8 mouse cellular contexts compared by ENCODE assay signal in genomic region chr11:95000548-95000947, GRCm38 (mm10). TPM values are rescaled to one million over a fixed set of nuclear protein-coding genes. Genes with fewer than 3 reads are reported as not detected.
DNase-seq lines count a peak whose midpoint lies in the region; ATAC-seq and TF ChIP-seq lines count a peak whose summit lies in the region.

No protein-coding gene starts in this region.

- peaks cover 52% of the 10 kb centered on the region for H3K4me1 ChIP-seq in forebrain, embryonic 15.5 days
- no peaks in the 10 kb centered on the region; the same call in 1 of the 2 replicates for H3K4me1 ChIP-seq in kidney, adult 2 months (ENCODE audit: control insufficient read depth, insufficient read depth, low read length)
- H3K4me1 ChIP-seq in lung, embryonic 15.5 days, result peaks cover 24% of the 10 kb centered on the region

- peak; percentile 72 for DNase-seq in CD4-positive, CD25-positive, alpha-beta regulatory T cell, adult 2 months (ENCODE audit: low read depth, low spot score)
- peak; percentile 82 for DNase-seq in kidney, adult 2 months
- peak; percentile 48 to 73 for DNase-seq in spleen, postnatal 4 days (ENCODE audit: low spot score in 2 of 2)
- DNase-seq in right cerebral cortex, postnatal 36 days (ENCODE audit: low spot score in 2 of 2), result no peak
- no peak for DNase-seq in layer of hippocampus, adult 8-10 months (ENCODE audit: low spot score in 2 of 2)

- 41% methylated on average over 4 of the region's 4 CpGs for WGBS in forebrain, embryonic 15.5 days
- 31% methylated on average over 4 of the region's 4 CpGs for WGBS in kidney, adult 2 months
- 18% methylated on average over 4 of the region's 4 CpGs for WGBS in lung, embryonic 15.5 days

- no peak overlapping the region for H3K4me3 ChIP-seq in forebrain, embryonic 15.5 days
- no peak overlapping the region for H3K4me3 ChIP-seq in kidney, adult 2 months (ENCODE audit: insufficient read depth, low read depth, low read length)
- H3K4me3 ChIP-seq in lung, embryonic 15.5 days, result 0 out of 2 replicates have a peak overlapping the region, but pooled peaks have one; percentile 3

- H3K9me3 ChIP-seq in forebrain, embryonic 15.5 days, result no peaks in the 10 kb centered on the region
- no peaks in the 10 kb centered on the region for H3K9me3 ChIP-seq in lung, embryonic 15.5 days

- H3K27me3 ChIP-seq in forebrain, embryonic 15.5 days, result no peaks in the 10 kb centered on the region
- no peaks in the 10 kb centered on the region for H3K27me3 ChIP-seq in kidney, adult 2 months (replicated peaks; ENCODE audit: control insufficient read depth, insufficient read depth, low read length)
- no peaks in the 10 kb centered on the region for H3K27me3 ChIP-seq in lung, embryonic 15.5 days

- peak overlapping the region; percentile 12; the same call in 1 of the 2 replicates for H3K9ac ChIP-seq in forebrain, embryonic 15.5 days (replicated peaks)
- no peak overlapping the region for H3K9ac ChIP-seq in lung, embryonic 15.5 days

- peaks cover 73% of the 10 kb centered on the region for H3K36me3 ChIP-seq in forebrain, embryonic 15.5 days
- no peaks in the 10 kb centered on the region for H3K36me3 ChIP-seq in kidney, adult 2 months (ENCODE audit: control insufficient read depth, insufficient read depth, low read length)
- H3K36me3 ChIP-seq in lung, embryonic 15.5 days, result peaks cover 74% of the 10 kb centered on the region

- no peak for TF ChIP-seq CTCF in kidney, adult 2 months (conservative IDR thresholded peaks at IDR 0.05; ENCODE audit: insufficient read depth, insufficient read length, low read depth, low read length)

- H3K27ac ChIP-seq in forebrain, embryonic 15.5 days (replicated peaks), result peak overlapping the region; percentile 36
- peak overlapping the region; percentile 61 for H3K27ac ChIP-seq in kidney, adult 2 months (ENCODE audit: insufficient read depth, low read depth, low read length)
- peak overlapping the region; percentile 81 for H3K27ac ChIP-seq in lung, embryonic 15.5 days

- TF ChIP-seq POLR2A in kidney, adult 2 months (IDR thresholded peaks at IDR 0.05; ENCODE audit: low read depth, low read length), result no peak

- no peak overlapping the region for H3K4me2 ChIP-seq in forebrain, embryonic 15.5 days (replicated peaks)
- peak overlapping the region; percentile 29 for H3K4me2 ChIP-seq in lung, embryonic 15.5 days

- peak; percentile 64 for ATAC-seq in activated CD4-positive, CD25-positive, alpha-beta regulatory T cell, adult 4 months
- ATAC-seq in forebrain, embryonic 15.5 days (replicated peaks), result 0 out of 2 replicates have a peak, but pooled peaks have one; percentile 0
- peak; percentile 10; the same call in 1 of the 2 replicates for ATAC-seq in lung, embryonic 15.5 days (ENCODE audit: borderline replicate concordance, extremely low read depth, low FRiP score, low TSS enrichment)

RNA-seq across cellular contexts. Expression of gene Samd14, which starts 9.1 kb away (rescaled TPM):
- polyA plus RNA-seq in activated CD4-positive, CD25-positive, alpha-beta regulatory T cell, adult 4 months (2017; shearing (Covaris generic)), result under 1 TPM in 1 of 2 experiments, not detected in 1; 0.32 TPM
- polyA plus RNA-seq in forebrain, embryonic 15.5 days (2015; fragmentation: Nextera tagmentation; extraction: Ambion mirVana), result 120 and 123 TPM in 2 replicates
- polyA plus RNA-seq in kidney, adult 2 months (2012; rRNA removed), result 3.2 and 3.7 TPM in 2 replicates
- 17.1 and 17.4 TPM in 2 replicates for polyA plus RNA-seq in lung, embryonic 15.5 days (2015; fragmentation: Nextera tagmentation; extraction: Ambion mirVana)
- total RNA-seq in layer of hippocampus, adult 8-10 months (2022), result 10 to 100 TPM; 33.9 to 40.0 (median 36.4) TPM

RNA-seq across cellular contexts. Expression of gene Ppp1r9b, which starts 9.7 kb away (rescaled TPM):
- polyA plus RNA-seq in activated CD4-positive, CD25-positive, alpha-beta regulatory T cell, adult 4 months (2017; shearing (Covaris generic)), result 10 to 100 TPM; 23.1 to 24.0 TPM
- 23.0 and 23.9 TPM in 2 replicates for polyA plus RNA-seq in forebrain, embryonic 15.5 days (2015; fragmentation: Nextera tagmentation; extraction: Ambion mirVana)
- polyA plus RNA-seq in kidney, adult 2 months (2012; rRNA removed), result 24.1 and 29.9 TPM in 2 replicates
- polyA plus RNA-seq in lung, embryonic 15.5 days (2015; fragmentation: Nextera tagmentation; extraction: Ambion mirVana), result 8.8 and 9.3 TPM in 2 replicates
- total RNA-seq in layer of hippocampus, adult 8-10 months (2022), result 100 to 1,000 TPM; 819 to 832 (median 829) TPM

RNA-seq across cellular contexts. Expression of gene Sgca, which starts 24.4 kb away (rescaled TPM):
- polyA plus RNA-seq in activated CD4-positive, CD25-positive, alpha-beta regulatory T cell, adult 4 months (2017; shearing (Covaris generic)), result under 1 TPM in 1 of 2 experiments, not detected in 1; 0.46 TPM
- polyA plus RNA-seq in forebrain, embryonic 15.5 days (2015; fragmentation: Nextera tagmentation; extraction: Ambion mirVana), result not detected in 2 replicates
- 5.0 and 23.9 TPM in 2 replicates for polyA plus RNA-seq in kidney, adult 2 months (2012; rRNA removed)
- polyA plus RNA-seq in lung, embryonic 15.5 days (2015; fragmentation: Nextera tagmentation; extraction: Ambion mirVana), result 0.69 and 0.96 TPM in 2 replicates
- total RNA-seq in layer of hippocampus, adult 8-10 months (2022), result under 1 TPM in 2 of 4 experiments, not detected in 2; 0.23 to 0.56 TPM

RNA-seq across cellular contexts. Expression of gene Hils1, which starts 33.2 kb away (rescaled TPM):
- polyA plus RNA-seq in activated CD4-positive, CD25-positive, alpha-beta regulatory T cell, adult 4 months (2017; shearing (Covaris generic)), result not detected
- not detected in 2 replicates for polyA plus RNA-seq in forebrain, embryonic 15.5 days (2015; fragmentation: Nextera tagmentation; extraction: Ambion mirVana)
- polyA plus RNA-seq in kidney, adult 2 months (2012; rRNA removed), result 0.56 TPM in 1 of 2 replicates, not detected in the other
- not detected in 2 replicates for polyA plus RNA-seq in lung, embryonic 15.5 days (2015; fragmentation: Nextera tagmentation; extraction: Ambion mirVana)
- total RNA-seq in layer of hippocampus, adult 8-10 months (2022), result not detected

RNA-seq across cellular contexts. Expression of gene Pdk2, which starts 40.6 kb away (rescaled TPM):
- 1 to 10 TPM; 2.9 to 5.6 TPM for polyA plus RNA-seq in activated CD4-positive, CD25-positive, alpha-beta regulatory T cell, adult 4 months (2017; shearing (Covaris generic))
- 26.4 and 27.3 TPM in 2 replicates for polyA plus RNA-seq in forebrain, embryonic 15.5 days (2015; fragmentation: Nextera tagmentation; extraction: Ambion mirVana)
- polyA plus RNA-seq in kidney, adult 2 months (2012; rRNA removed), result 430 and 469 TPM in 2 replicates
- 27.8 and 30.9 TPM in 2 replicates for polyA plus RNA-seq in lung, embryonic 15.5 days (2015; fragmentation: Nextera tagmentation; extraction: Ambion mirVana)
- total RNA-seq in layer of hippocampus, adult 8-10 months (2022), result 100 to 1,000 TPM; 116 to 134 (median 123) TPM

Comparison
In these comparisons a context has a peak if more than half of its experiments do, and no peak if none do; other contexts are left out.
1. DNase-seq: peak in CD4-positive, CD25-positive, alpha-beta regulatory T cell, adult 2 months (single experiment), kidney, adult 2 months (single experiment) and spleen, postnatal 4 days (2 of 2); none in right cerebral cortex, postnatal 36 days (0 of 2) and layer of hippocampus, adult 8-10 months (0 of 2).
2. ATAC-seq: peak in every context shown above with its lines; median percentile 64 in activated CD4-positive, CD25-positive, alpha-beta regulatory T cell, adult 4 months; 10 in lung, embryonic 15.5 days; 0 in forebrain, embryonic 15.5 days.
3. Peak in every context shown above with its lines, with median percentiles within 50 percentile points of each other: H3K27ac ChIP-seq.